Mouse (Mus musculus): ENCODE results near the gene Sdhc.
A peak's percentile ranks its signal among the peaks of the same experiment; 100 is the strongest.
"Not testable (repeated sequence)": the region's sequence is repeated elsewhere in the genome, so short reads cannot be mapped to it uniquely, and the experiment has no call there.

Sdhc gene

GRCm38 (mm10) chr1:171168906-171169305, 18.5 kb upstream of the Sdhc start:
- no peak for DNase-seq (ENCODE audit: low spot score in 2 of 2)

DNA sequence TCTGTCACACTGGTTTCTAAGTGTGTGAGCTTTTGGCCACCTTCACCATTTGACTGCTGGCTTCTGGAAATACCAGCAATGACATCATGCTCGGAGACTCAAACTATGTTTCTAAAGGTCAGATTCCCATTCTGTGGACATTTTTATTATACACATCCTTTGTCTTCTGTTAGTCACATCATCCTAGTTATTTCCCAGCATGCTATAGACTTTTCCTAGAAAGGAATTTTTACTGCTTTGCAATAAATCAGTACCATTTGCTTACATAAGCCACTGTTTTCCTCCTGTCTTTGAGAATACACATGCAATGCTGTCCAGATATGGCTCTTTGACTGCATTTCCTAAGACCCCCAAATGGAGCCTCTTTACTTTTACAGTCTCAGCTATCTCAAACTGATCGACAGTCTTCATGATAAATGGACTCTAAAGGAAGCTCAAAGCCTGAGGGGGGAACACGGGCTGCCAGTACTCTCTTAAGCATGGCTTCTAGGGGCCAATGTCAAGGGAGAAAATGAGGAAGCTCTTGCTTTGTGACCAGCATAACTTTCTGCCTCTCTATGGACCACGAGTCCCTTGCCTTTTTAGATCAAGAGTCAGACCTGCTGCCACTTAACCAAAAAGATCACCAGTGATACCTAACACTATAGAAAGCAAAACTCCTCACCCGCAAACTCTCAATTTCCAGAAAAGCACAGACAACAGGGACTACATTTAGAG, 15.4 kb upstream of the Sdhc start:
- DNase-seq (ENCODE audit: low spot score in 2 of 2): no peak

GRCm38 (mm10) chr1:171164258-171164657, 13.9 kb upstream of the Sdhc start:
- DNase-seq (ENCODE audit: low spot score in 2 of 2): no peak

DNA sequence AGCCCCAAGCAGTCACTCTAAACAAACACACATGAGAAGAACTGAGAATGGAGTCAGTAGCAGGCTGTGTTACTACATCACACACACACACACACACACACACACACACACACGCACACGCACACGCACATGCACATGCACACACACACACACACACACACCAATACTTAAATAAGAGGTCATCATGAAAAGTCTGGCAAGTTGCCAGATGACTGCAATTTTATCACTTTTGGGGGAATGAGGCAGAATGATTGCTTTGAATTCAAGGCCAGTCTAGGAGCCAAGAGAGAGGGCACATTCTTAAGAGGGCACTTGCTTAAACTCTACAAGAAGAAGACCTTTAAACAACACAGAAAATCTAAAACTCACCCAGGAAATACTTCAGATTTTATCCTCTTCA, 12.1 kb upstream of the Sdhc start:
- DNase-seq (ENCODE audit: low spot score in 2 of 2): no peak

- no peak for DNase-seq (ENCODE audit: low spot score in 2 of 2)
These were observed 9.1 kb upstream of the Sdhc start for GRCm38 (mm10) chr1:171159485-171159975.

- no peak for DNase-seq (ENCODE audit: low spot score in 2 of 2)
These were observed 7.6 kb upstream of the Sdhc start for GRCm38 (mm10) chr1:171157965-171158364.

- DNase-seq (ENCODE audit: low spot score in 2 of 2): no peak
These were observed 6.2 kb upstream of the Sdhc start for GRCm38 (mm10) chr1:171156644-171157043.

- no peak for DNase-seq (ENCODE audit: low spot score in 2 of 2)
These were observed 1.6 kb upstream of the Sdhc start for GRCm38 (mm10) chr1:171151966-171152365.

DNA sequence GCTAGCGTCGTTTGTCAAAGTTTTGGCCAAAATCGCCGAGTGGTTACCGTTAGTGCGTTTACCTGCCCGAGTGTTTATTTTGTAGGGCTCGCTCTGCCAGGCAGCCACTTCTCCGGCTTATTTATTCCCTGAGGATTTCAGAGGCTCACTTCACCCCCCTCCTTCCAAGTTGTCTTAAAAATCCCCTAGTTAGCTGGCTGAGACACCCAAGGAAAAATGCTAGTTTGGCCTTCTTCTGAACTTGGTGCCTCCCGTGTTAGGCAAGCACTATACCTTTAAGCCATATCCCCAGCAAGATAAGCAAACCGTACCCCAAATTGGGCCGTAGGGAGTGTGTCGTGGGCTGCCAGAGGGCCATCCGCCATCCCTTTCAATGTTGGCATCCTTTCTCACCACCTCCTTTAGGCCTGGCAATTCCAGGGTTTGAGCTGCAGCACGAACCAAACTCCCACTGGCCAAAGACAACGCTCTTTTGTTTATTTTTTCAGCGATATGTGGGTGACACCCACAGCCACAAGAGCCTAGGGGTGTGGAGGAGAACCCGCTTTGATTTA, 512 bp upstream of the Sdhc start:
- DNase-seq (ENCODE audit: low spot score in 2 of 2): no peak

- not testable (repeated sequence) for DNase-seq (ENCODE audit: low spot score in 2 of 2)
These were observed 7.4 kb downstream of the Sdhc start for GRCm38 (mm10) chr1:171142981-171143380.

DNA sequence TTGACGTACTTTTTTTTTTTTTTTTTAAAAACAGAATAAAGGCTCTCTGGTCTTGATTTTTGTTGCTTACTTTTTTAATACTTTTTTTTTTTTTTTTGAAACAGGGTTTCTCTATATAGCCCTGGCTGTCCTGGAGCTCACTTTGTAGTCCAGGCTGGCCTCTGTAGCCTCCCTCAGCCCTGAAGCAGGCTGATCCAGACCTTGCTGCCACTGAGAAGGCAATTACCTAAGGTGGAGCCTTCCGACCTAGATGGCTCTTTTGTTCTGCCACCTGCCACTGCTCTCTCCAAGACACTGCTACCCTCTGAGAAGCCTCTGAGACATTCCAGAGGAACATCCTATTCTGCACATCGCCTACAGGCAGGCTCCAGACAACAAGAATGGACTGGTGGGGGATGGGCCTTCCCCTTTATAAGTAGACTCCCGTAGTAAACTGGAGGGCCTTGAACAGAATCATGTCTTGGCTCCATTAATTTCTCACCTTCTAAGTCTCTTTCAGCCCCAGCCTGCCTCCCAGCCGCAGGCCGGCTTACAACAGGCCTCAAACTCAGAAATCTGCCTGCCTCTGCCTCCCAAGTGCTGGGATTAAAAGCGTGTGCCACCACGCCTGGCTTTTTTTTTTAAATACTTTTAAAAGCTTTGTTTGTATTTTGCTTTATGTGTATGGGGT, 12.8 kb downstream of the Sdhc start:
- not testable (repeated sequence) for DNase-seq (ENCODE audit: low spot score in 2 of 2)

- no peak for DNase-seq (ENCODE audit: low spot score in 2 of 2)
These were observed 14.8 kb downstream of the Sdhc start for GRCm38 (mm10) chr1:171135600-171135999.

GRCm38 (mm10) chr1:171130971-171131370, 19.4 kb downstream of the Sdhc start:
- DNase-seq (ENCODE audit: low spot score in 2 of 2): no peak

DNA sequence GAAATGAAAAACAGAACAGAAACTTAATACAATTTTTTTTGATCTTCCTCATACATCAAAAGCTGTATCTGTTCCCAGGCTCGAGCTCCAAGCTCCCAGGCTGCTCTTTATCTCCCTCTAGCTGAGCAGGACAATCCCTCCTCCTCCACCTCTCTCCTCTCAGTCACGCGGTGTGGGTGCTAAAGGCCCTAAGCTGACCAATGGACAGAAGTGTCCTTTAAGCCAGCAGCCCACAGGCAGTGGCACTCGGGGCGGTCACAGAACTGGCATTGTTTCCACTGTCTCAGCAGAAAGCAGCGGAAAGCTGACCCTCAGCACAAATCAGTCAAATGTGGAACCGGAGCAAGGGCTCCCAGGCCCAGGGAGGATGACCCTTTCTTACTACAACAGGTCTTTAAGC, 21.2 kb downstream of the Sdhc start:
- peak in 1 of 2 experiments; percentile 35 for DNase-seq (ENCODE audit: low spot score in 2 of 2)

DNA sequence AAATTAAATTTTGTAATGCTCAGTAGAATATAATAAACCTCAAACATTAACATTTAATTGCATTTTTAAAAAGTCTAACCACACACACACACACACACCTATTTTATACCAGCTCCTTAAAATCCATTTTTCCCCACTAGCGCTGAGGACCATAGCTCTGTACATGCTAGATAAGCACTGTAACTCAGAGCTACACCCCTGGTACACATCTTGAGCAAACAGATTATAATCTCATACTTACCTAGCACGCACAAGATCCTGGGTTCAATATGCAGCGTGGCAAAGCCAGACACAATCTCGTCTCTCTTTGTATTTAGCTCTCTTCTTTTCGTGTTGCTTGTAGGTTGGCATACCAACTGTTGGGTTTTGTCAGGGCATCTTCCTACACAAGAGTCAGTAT, 26.0 kb downstream of the Sdhc start:
- no peak for DNase-seq (ENCODE audit: low spot score in 2 of 2)

DNA sequence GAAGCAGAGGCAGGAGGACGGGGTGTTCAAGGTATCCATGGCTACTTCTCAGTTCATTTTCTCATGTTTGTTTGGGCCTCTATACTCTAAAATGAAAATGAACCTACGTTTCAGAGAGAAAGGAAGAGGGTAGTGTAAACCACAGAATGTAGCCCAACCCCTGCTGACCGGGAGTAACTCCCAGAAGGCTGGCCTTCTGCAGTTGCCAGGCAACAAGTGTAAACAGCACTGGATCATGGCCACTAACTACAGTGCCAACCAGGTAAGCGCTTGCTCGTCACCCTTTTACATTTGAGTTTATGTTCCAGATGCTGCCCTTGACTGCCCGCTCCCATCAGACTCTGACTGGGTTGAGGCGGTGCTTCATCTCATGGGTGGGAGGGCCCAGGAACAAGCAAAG, 27.5 kb downstream of the Sdhc start:
- DNase-seq (ENCODE audit: low spot score in 2 of 2): no peak

- DNase-seq (ENCODE audit: low spot score in 2 of 2): no peak
These were observed 28.6 kb downstream of the Sdhc start for GRCm38 (mm10) chr1:171121839-171122238.

DNA sequence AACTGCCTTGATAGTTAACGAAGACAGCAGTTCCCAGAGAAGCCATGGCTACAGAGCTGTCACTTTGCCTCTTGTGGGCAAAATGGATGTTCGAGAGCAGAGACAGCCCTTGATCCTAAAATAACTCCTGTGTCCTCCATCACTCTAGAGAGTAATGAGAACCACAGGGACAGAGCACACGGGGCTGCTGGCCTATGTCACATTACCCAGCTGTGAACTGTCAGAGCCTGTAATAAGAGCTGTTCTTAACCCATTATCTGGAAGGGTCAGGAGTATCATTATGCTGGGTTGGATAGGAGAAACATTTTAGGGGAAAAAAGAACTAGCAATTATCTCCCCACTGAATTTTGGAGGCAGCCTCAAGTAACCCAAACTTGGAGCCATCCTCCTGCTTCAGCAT, 29.5 kb downstream of the Sdhc start:
- no peak for DNase-seq (ENCODE audit: low spot score in 2 of 2)

DNA sequence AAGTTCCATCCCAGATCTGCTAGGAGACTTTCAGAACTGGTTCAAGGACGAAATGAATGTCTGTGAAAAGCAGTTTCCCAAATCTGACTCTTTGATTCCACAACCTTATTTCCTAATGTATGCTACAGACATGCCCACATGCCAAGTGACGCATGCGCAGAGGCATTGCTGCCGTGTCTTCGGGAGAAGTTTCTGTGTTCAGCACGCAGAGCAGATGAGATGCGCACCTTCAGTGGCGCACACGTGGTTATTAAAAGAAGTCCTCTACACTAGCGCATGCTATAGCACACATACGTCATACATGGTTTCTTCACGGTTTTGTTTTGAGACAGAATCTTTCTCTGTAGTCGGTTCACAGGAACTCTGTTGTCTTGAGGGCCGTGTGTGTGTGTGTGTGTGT, 31.0 kb downstream of the Sdhc start:
- DNase-seq (ENCODE audit: low spot score in 2 of 2): no peak

DNA sequence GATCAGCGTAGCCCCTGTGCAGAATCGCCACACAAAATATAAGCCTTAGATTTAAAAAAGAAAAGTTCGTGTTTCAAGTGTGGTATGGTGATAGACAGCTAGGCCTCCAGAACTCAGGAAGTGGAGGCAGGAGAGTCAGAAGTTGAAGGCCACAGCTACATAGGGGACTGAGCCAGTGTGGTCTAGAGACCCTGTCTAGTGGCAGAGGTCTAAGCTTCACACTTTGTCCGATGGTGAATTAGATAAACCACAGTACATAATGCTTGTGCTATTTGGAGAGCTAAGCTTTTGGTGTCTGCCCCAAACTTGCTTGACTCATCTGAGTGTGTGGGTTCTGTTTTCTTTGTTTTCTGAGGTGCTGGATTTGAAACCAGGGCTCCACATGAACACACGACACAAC, 31.4 kb downstream of the Sdhc start:
- no peak for DNase-seq (ENCODE audit: low spot score in 2 of 2)

DNA sequence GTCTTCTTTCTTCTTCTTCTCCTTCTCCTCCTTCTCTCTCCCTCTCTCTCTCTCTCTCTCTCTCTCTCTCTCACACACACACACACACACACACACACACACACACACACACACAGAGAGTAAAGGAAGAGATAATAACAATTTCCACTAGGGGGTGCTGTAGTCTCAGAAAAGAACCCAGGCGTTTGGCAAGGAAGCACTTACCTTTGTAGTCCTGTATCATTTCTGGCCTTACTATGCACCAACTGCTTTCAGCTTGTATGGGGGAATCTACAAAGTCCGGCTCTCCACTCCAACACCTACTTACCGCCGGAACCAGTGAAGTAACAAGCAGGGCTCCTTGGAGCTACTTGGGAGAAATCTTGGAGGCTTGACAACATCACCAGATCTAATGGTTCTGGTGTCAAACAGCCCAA, 32.1 kb downstream of the Sdhc start:
- DNase-seq (ENCODE audit: low spot score in 2 of 2): peak in 1 of 2 experiments; percentile 28

DNA sequence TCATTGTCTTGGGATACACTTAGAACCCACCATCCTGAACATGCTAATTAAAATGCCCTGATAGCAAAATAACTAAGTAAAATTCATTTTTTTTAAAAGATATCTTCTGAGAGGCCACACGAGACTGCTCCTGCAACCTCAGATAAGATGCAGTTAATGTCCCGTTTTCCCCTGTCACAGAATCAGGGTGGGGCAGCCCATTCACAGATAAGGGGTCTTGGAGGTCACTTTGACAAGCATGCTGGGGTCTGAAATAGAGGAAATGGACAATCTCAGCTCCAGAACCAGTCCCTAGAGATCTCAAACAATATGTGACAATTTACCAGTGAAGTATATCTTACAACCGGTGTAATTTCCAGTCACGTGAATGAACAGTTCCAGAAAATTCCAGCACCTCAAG, 34.1 kb downstream of the Sdhc start:
- DNase-seq (ENCODE audit: low spot score in 2 of 2): no peak

GRCm38 (mm10) chr1:171113873-171114299, 36.5 kb downstream of the Sdhc start, which contains the start of gene Cfap126:
Gene Cfap126, plus strand, starts transcription at chr1:171113918.
- peak; percentile 68 to 73 for DNase-seq (ENCODE audit: low spot score in 2 of 2)

All from urinary bladder, postnatal 4 days (tissue).